Mouse (Mus musculus): ENCODE results near the gene Fzd2.
"Not testable (repeated sequence)": the region's sequence is repeated elsewhere in the genome, so short reads cannot be mapped to it uniquely, and the experiment has no call there.

Fzd2 gene

GRCm38 (mm10) chr11:102604010-102604584 is at the start of gene Fzd2:
TSS of gene Fzd2 (plus strand) at chr11:102604396.
- in situ Hi-C loops (cut with MboI), result no loop called here

- in situ Hi-C loops (cut with MboI), result no loop called here
Observed at GRCm38 (mm10) chr11:102555400-102556030, 48.7 kb upstream of the Fzd2 start.

- in situ Hi-C loops (cut with MboI), result no loop called here
Observed at GRCm38 (mm10) chr11:102556031-102556715, 48.0 kb upstream of the Fzd2 start, which contains the start of gene Gpatch8. TSS of gene Gpatch8 (minus strand) at chr11:102556392.

- in situ Hi-C loops (cut with MboI), result no loop called here
Observed at GRCm38 (mm10) chr11:102556716-102557074, 47.5 kb upstream of the Fzd2 start.

GRCm38 (mm10) chr11:102557386-102557785 is 46.8 kb upstream of the Fzd2 start:
- in situ Hi-C loops (cut with MboI), result no loop called here

GRCm38 (mm10) chr11:102558704-102559103 is 45.5 kb upstream of the Fzd2 start:
- in situ Hi-C loops (cut with MboI), result no loop called here

GRCm38 (mm10) chr11:102564952-102565671 is 39.1 kb upstream of the Fzd2 start:
- in situ Hi-C loops (cut with MboI), result not testable (repeated sequence)

- in situ Hi-C loops (cut with MboI), result no loop called here
Observed at GRCm38 (mm10) chr11:102565741-102566140, 38.5 kb upstream of the Fzd2 start.

GRCm38 (mm10) chr11:102566290-102566689 is 37.9 kb upstream of the Fzd2 start:
- in situ Hi-C loops (cut with MboI), result no loop called here

GRCm38 (mm10) chr11:102567157-102567556 is 37.0 kb upstream of the Fzd2 start:
- in situ Hi-C loops (cut with MboI), result no loop called here

GRCm38 (mm10) chr11:102567723-102568122 is 36.5 kb upstream of the Fzd2 start:
- in situ Hi-C loops (cut with MboI), result no loop called here

- in situ Hi-C loops (cut with MboI), result no loop called here
Observed at GRCm38 (mm10) chr11:102568191-102568590, 36.0 kb upstream of the Fzd2 start.

- in situ Hi-C loops (cut with MboI), result no loop called here
Observed at GRCm38 (mm10) chr11:102568756-102569377, 35.3 kb upstream of the Fzd2 start.

GRCm38 (mm10) chr11:102572866-102573663 is 31.1 kb upstream of the Fzd2 start:
- in situ Hi-C loops (cut with MboI), result no loop called here

- in situ Hi-C loops (cut with MboI), result no loop called here
Observed at GRCm38 (mm10) chr11:102575034-102575433, 29.2 kb upstream of the Fzd2 start.

GRCm38 (mm10) chr11:102576050-102576754 is 28.0 kb upstream of the Fzd2 start:
- in situ Hi-C loops (cut with MboI), result no loop called here

GRCm38 (mm10) chr11:102578341-102579118 is 25.7 kb upstream of the Fzd2 start:
- in situ Hi-C loops (cut with MboI), result no loop called here

- in situ Hi-C loops (cut with MboI), result no loop called here
Observed at GRCm38 (mm10) chr11:102579165-102580033, 24.8 kb upstream of the Fzd2 start, which contains the start of gene Gm11627. TSS of gene Gm11627 (minus strand) at chr11:102579461.

- in situ Hi-C loops (cut with MboI), result no loop called here
Observed at GRCm38 (mm10) chr11:102580034-102580330, 24.2 kb upstream of the Fzd2 start.
